Mouse (Mus musculus) C2C12 (cell line): ENCODE data around the gene Cd47.

Experiments
- CTCF ChIP-seq: IDR thresholded peaks from one replicate; pipeline ENCODE4 v1.5.1; 2011; ENCODE audit not compliant: control insufficient read depth, insufficient read depth, insufficient read length
- MAX ChIP-seq: IDR thresholded peaks from one replicate; pipeline ENCODE4 v1.6.1; 2011; ENCODE audit warnings: mild to moderate bottlenecking, control low read depth
- MYOD1 ChIP-seq: IDR thresholded peaks from one replicate; pipeline ENCODE4 v1.6.1; 2011; ENCODE audit warnings: low read depth; ENCODE audit not compliant: control insufficient read depth, insufficient read length

- TF ChIP-seq CTCF (no peak), MYOD1 (no peak), MAX (no peak)
Observed at GRCm38 (mm10) chr16:49947610-49948009, 147.3 kb downstream of the Cd47 start.
